13 mouse cellular contexts compared by ENCODE assay signal in the genomic region with DNA sequence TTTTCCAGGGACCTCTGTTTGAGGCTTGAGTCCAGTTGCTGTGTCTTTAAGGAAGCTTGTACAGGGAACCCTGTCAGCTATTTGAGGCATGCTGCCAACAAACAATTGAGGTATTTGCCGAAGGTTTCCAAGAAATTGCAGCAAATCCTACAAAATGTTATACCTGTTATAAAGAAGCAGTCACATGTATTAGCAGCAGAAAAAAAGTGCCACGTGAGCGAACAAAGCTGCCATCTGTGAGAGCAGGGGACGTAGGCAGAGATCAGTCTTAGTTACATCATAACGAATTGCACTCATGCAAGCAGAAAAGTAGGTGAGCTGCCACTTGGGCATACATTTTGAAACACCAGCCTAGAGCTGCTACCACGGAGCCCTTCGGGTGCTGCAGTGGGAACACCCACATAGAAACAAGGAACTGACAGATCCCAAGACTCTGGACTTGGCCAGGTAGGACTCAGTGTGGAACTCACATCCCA.
DNase-seq lines count a peak whose midpoint lies in the region; ATAC-seq lines count a peak whose summit lies in the region.
"Had no signal": no experiment of that assay in that cellular context is flagged by ENCODE, and none has a peak within 500 bp of the region (broad histone marks: within the 10 kb centered on the region; RNA-seq: fewer than 3 reads in every experiment).

No protein-coding gene starts in this region.

- ATAC-seq in cerebellum, adult (ENCODE audit: insufficient number of reproducible peaks, low FRiP score, low TSS enrichment) = no peak
- ATAC-seq: midbrain, embryonic 16.5 days had no signal

- peak; percentile 13 to 44 for DNase-seq in kidney, adult 8-10 months
- DNase-seq in kidney, postnatal 4 days = no peak
- DNase-seq in brain, adult 2 months (ENCODE audit: low read depth, low spot score) = peak; percentile 47
- peak; percentile 26 to 36 for DNase-seq in kidney, postnatal 25 days
- DNase-seq in lung, postnatal 10 days = peak; percentile 44
- DNase-seq in yolk sac, embryonic 10.5 days (ENCODE audit: low spot score) = no peak
- DNase-seq in urinary bladder, postnatal 10 days (ENCODE audit: low spot score) = no peak
- DNase-seq: cerebellum, adult 18-20 months; heart, adult 18-20 months; heart, postnatal 10 days; thymus, postnatal 14 days had no signal

Comparison
In these comparisons a context has a peak if more than half of its experiments do, and no peak if none do; other contexts are left out.
1. DNase-seq: peak in kidney, adult 8-10 months (2 of 2), brain, adult 2 months (single experiment), kidney, postnatal 25 days (2 of 2) and lung, postnatal 10 days (single experiment); none in kidney, postnatal 4 days (0 of 2), yolk sac, embryonic 10.5 days (single experiment) and urinary bladder, postnatal 10 days (single experiment).